Mouse (Mus musculus): ENCODE data around the gene D930007J09Rik. TPM values are rescaled to one million over a fixed set of nuclear protein-coding genes. Genes with fewer than 3 reads are reported as not detected.
A peak's percentile ranks its signal among the peaks of the same experiment; 100 is the strongest.

The D930007J09Rik gene
- not detected for polyA plus RNA-seq (2012; fragmentation: generic; extraction: Trizol)

GRCm38 (mm10) chr13:32802259-32803081 is at the start of gene D930007J09Rik:
Gene D930007J09Rik, minus strand, starts transcription at chr13:32802849.
- Histone ChIP-seq H3K4me2 (ENCODE audit: low read depth) (peak within 1 kb of the TSS; percentile 99), H3K79me2 (ENCODE audit: control insufficient read depth, insufficient read depth) (peaks cover 43% of the 10 kb centered on the region), H3K36me3 (ENCODE audit: control insufficient read depth, insufficient read depth) (peaks cover 8% of the 10 kb centered on the region), H3K4me3 (peak within 1 kb of the TSS; percentile 39), H3ac (ENCODE audit: control insufficient read depth, insufficient read length) (peak within 1 kb of the TSS; percentile 70), H3K27me3 (ENCODE audit: control insufficient read depth, insufficient read depth, insufficient read length) (no peaks in the 10 kb centered on the region)
- TF ChIP-seq REST (IDR thresholded peaks at IDR 0.05; ENCODE audit: insufficient read depth, insufficient read length) (no peak), TCF3 (IDR thresholded peaks at IDR 0.05; ENCODE audit: insufficient read length, low read depth) (no peak), MAX (IDR thresholded peaks at IDR 0.05; ENCODE audit: low read depth) (no peak), MYOD1 (IDR thresholded peaks at IDR 0.05; ENCODE audit: control insufficient read depth in 1 of 3, insufficient read length in 2 of 3, low read depth in 2 of 3) (peak in 1 of 3 experiments; percentile 1), E2F4 (IDR thresholded peaks at IDR 0.05; ENCODE audit: insufficient read depth) (no peak), POLR2A (IDR thresholded peaks at IDR 0.05; ENCODE audit: insufficient read length, low read depth) (peak; percentile 59), MYOG (IDR thresholded peaks at IDR 0.05; ENCODE audit: control insufficient read depth in 1 of 3, insufficient read depth in 1 of 3, insufficient read length in 2 of 3, low read depth in 2 of 3) (peak in 1 of 3 experiments; percentile 43), CEBPB (IDR thresholded peaks at IDR 0.05; ENCODE audit: insufficient read depth, poor library complexity, severe bottlenecking) (no peak), POLR2AphosphoS2 (IDR thresholded peaks at IDR 0.05; ENCODE audit: insufficient read length, low read depth) (no peak)

GRCm38 (mm10) chr13:32851967-32852366 is 49.3 kb upstream of the D930007J09Rik start:
- no peaks in the 10 kb centered on the region for H3K36me3 ChIP-seq (ENCODE audit: control insufficient read depth, insufficient read depth)
- H3K4me2 ChIP-seq (ENCODE audit: low read depth): peak overlapping the region; percentile 62
- H3K79me2 ChIP-seq (ENCODE audit: control insufficient read depth, insufficient read depth): no peaks in the 10 kb centered on the region
- H3K27me3 ChIP-seq (ENCODE audit: control insufficient read depth, insufficient read depth, insufficient read length): no peaks in the 10 kb centered on the region
- no peak for TF ChIP-seq TCF3 (IDR thresholded peaks at IDR 0.05; ENCODE audit: insufficient read length, low read depth)
- no peak for TF ChIP-seq POLR2A (IDR thresholded peaks at IDR 0.05; ENCODE audit: insufficient read length, low read depth)
- TF ChIP-seq POLR2AphosphoS2 (IDR thresholded peaks at IDR 0.05; ENCODE audit: insufficient read length, low read depth): no peak
- no peak for TF ChIP-seq USF1 (IDR thresholded peaks at IDR 0.05; ENCODE audit: low read depth)
- TF ChIP-seq E2F4 (IDR thresholded peaks at IDR 0.05; ENCODE audit: insufficient read depth): no peak
- TF ChIP-seq REST (IDR thresholded peaks at IDR 0.05; ENCODE audit: insufficient read depth, insufficient read length): no peak
- no peak for TF ChIP-seq MYOG (IDR thresholded peaks at IDR 0.05; ENCODE audit: control insufficient read depth in 1 of 3, insufficient read depth in 1 of 3, insufficient read length in 2 of 3, low read depth in 2 of 3)
- no peak for TF ChIP-seq CEBPB (IDR thresholded peaks at IDR 0.05; ENCODE audit: insufficient read depth, poor library complexity, severe bottlenecking)
- TF ChIP-seq TCF12 (IDR thresholded peaks at IDR 0.05; ENCODE audit: insufficient read depth, poor library complexity, severe bottlenecking): no peak
- no peak for TF ChIP-seq SRF (IDR thresholded peaks at IDR 0.05; ENCODE audit: control insufficient read depth, insufficient read length, low read depth)
- TF ChIP-seq MAX (IDR thresholded peaks at IDR 0.05; ENCODE audit: low read depth): no peak
- no peak for TF ChIP-seq MYOD1 (IDR thresholded peaks at IDR 0.05; ENCODE audit: control insufficient read depth in 1 of 3, insufficient read length in 2 of 3, low read depth in 2 of 3)
- no peak overlapping the region for H3K4me3 ChIP-seq
- H3ac ChIP-seq (ENCODE audit: control insufficient read depth, insufficient read length): no peak overlapping the region

- Histone ChIP-seq H3K79me2 (ENCODE audit: control insufficient read depth, insufficient read depth) (no peaks in the 10 kb centered on the region), H3K27me3 (ENCODE audit: control insufficient read depth, insufficient read depth, insufficient read length) (no peaks in the 10 kb centered on the region), H3K4me2 (ENCODE audit: low read depth) (peak within 1 kb of the TSS; percentile 73), H3K36me3 (ENCODE audit: control insufficient read depth, insufficient read depth) (no peaks in the 10 kb centered on the region), H3K4me3 (peak within 1 kb of the TSS; percentile 14), H3ac (ENCODE audit: control insufficient read depth, insufficient read length) (no peak within 1 kb of the TSS)
- TF ChIP-seq MYOD1 (IDR thresholded peaks at IDR 0.05; ENCODE audit: control insufficient read depth in 1 of 3, insufficient read length in 2 of 3, low read depth in 2 of 3) (peak in 2 of 3 experiments; percentile 55 to 59), MYOG (IDR thresholded peaks at IDR 0.05; ENCODE audit: control insufficient read depth in 1 of 3, insufficient read depth in 1 of 3, insufficient read length in 2 of 3, low read depth in 2 of 3) (peak in 1 of 3 experiments; percentile 61), POLR2A (IDR thresholded peaks at IDR 0.05; ENCODE audit: insufficient read length, low read depth) (peak; percentile 79), POLR2AphosphoS2 (IDR thresholded peaks at IDR 0.05; ENCODE audit: insufficient read length, low read depth) (peak; percentile 55), E2F4 (IDR thresholded peaks at IDR 0.05; ENCODE audit: insufficient read depth) (no peak), SRF (IDR thresholded peaks at IDR 0.05; ENCODE audit: control insufficient read depth, insufficient read length, low read depth) (no peak)
Observed at GRCm38 (mm10) chr13:32850668-32851404, 48.2 kb upstream of the D930007J09Rik start, which contains the start of gene Serpinb1a. Gene Serpinb1a, minus strand, starts transcription at chr13:32851185.

GRCm38 (mm10) chr13:32850156-32850555 is 47.5 kb upstream of the D930007J09Rik start:
- Histone ChIP-seq H3K4me2 (ENCODE audit: low read depth) (peak overlapping the region; percentile 73), H3K4me3 (peak overlapping the region; percentile 14), H3K36me3 (ENCODE audit: control insufficient read depth, insufficient read depth) (no peaks in the 10 kb centered on the region), H3ac (ENCODE audit: control insufficient read depth, insufficient read length) (no peak overlapping the region), H3K27me3 (ENCODE audit: control insufficient read depth, insufficient read depth, insufficient read length) (no peaks in the 10 kb centered on the region), H3K79me2 (ENCODE audit: control insufficient read depth, insufficient read depth) (no peaks in the 10 kb centered on the region)
- no peak for TF ChIP-seq MYOD1 (IDR thresholded peaks at IDR 0.05; ENCODE audit: control insufficient read depth in 1 of 3, insufficient read length in 2 of 3, low read depth in 2 of 3)
- TF ChIP-seq MAX (IDR thresholded peaks at IDR 0.05; ENCODE audit: low read depth): no peak
- TF ChIP-seq USF1 (IDR thresholded peaks at IDR 0.05; ENCODE audit: low read depth): no peak
- TF ChIP-seq SRF (IDR thresholded peaks at IDR 0.05; ENCODE audit: control insufficient read depth, insufficient read length, low read depth): no peak
- no peak for TF ChIP-seq TCF12 (IDR thresholded peaks at IDR 0.05; ENCODE audit: insufficient read depth, poor library complexity, severe bottlenecking)
- TF ChIP-seq POLR2AphosphoS2 (IDR thresholded peaks at IDR 0.05; ENCODE audit: insufficient read length, low read depth): no peak
- TF ChIP-seq TCF3 (IDR thresholded peaks at IDR 0.05; ENCODE audit: insufficient read length, low read depth): no peak

Data from myocyte (in vitro differentiated cells).